Mouse (Mus musculus) heart, embryonic 14.5 days (tissue): ENCODE results near the gene Gm5916. TPM values are rescaled to one million over a fixed set of nuclear protein-coding genes. Genes with fewer than 3 reads are reported as not detected.

ENCODE experiments used
- ATAC-seq: fragments of 200-750 bp; cut with Nextera tagmentation; 2 replicates; pipeline ENCODE4 v1.8.0; 2017; ENCODE audit warnings: low read depth, moderate TSS enrichment; ENCODE audit not compliant: insufficient number of reproducible peaks, insufficient read depth, low FRiP score
- H3K27ac ChIP-seq, 2 experiments: fragments of 200-500 bp in 1 of 2; fragments of 300-500 bp in 1 of 2; sonication (generic) in 1 of 2; replicated peaks in 1 of 2; 2 replicates each; pipeline ENCODE4 v1.5.1; 2012 to 2014; ENCODE audit warnings: low read depth in 2 of 2, low read length in 2 of 2, control low read depth in 1 of 2, mild to moderate bottlenecking in 1 of 2, mixed read lengths in 1 of 2; ENCODE audit not compliant: control insufficient read depth in 1 of 2, insufficient read depth in 1 of 2
- H3K27me3 ChIP-seq: fragments of 300-500 bp; sonication (generic); 2 replicates; pipeline ENCODE4 v1.6.1; 2014; ENCODE audit warnings: mild to moderate bottlenecking, low read length, control low read depth; ENCODE audit not compliant: control insufficient read depth, insufficient read depth
- H3K36me3 ChIP-seq: fragments of 300-500 bp; sonication (generic); 2 replicates; pipeline ENCODE4 v1.6.1; 2014; ENCODE audit warnings: mild to moderate bottlenecking, control low read depth, low read length, mixed read lengths; ENCODE audit not compliant: control insufficient read depth, insufficient read depth
- H3K4me1 ChIP-seq, 2 experiments: fragments of 200-500 bp in 1 of 2; fragments of 300-500 bp in 1 of 2; sonication (generic) in 1 of 2; 2 replicates each; pipeline ENCODE4 v1.6.1; 2012 to 2014; ENCODE audit warnings: low read length in 2 of 2, control low read depth in 1 of 2, mixed read lengths in 1 of 2; ENCODE audit not compliant: control insufficient read depth in 2 of 2, insufficient read depth in 2 of 2
- H3K4me2 ChIP-seq: fragments of 300-500 bp; sonication (generic); 2 replicates; pipeline ENCODE4 v1.6.1; 2014; ENCODE audit warnings: mild to moderate bottlenecking, low read length
- H3K4me3 ChIP-seq, 2 experiments: fragments of 200-500 bp in 1 of 2; fragments of 300-500 bp in 1 of 2; sonication (generic) in 1 of 2; 2 replicates each; pipeline ENCODE4 v1.5.1; 2012 to 2014; ENCODE audit warnings: low read length in 2 of 2, mild to moderate bottlenecking in 2 of 2, control low read depth in 1 of 2, low read depth in 1 of 2, moderate library complexity in 1 of 2; ENCODE audit not compliant: control insufficient read depth in 1 of 2, insufficient read depth in 1 of 2
- H3K9ac ChIP-seq: fragments of 300-500 bp; sonication (generic); 2 replicates; pipeline ENCODE4 v1.6.1; 2014; ENCODE audit warnings: mild to moderate bottlenecking, low read length
- H3K9me3 ChIP-seq: fragments of 300-500 bp; sonication (generic); 2 replicates; pipeline ENCODE4 v1.6.1; 2016; ENCODE audit warnings: low read length, control low read depth; ENCODE audit not compliant: control insufficient read depth
- WGBS: fragments of 180-500 bp; shearing (Covaris S2); extraction: QIAGEN DNeasy Blood & Tissue Kit; methylation state at CpG from one replicate; pipeline ENCODE4 v1.1.7; 2014; 5-methylcytosine and 5-hydroxymethylcytosine counted together
- polyA plus RNA-seq: library from polyadenylated mRNA; unstranded; fragments of >200 nt; fragmentation: Nextera tagmentation; extraction: Ambion mirVana; gene quantifications from 2 replicates; pipeline ENCODE4 v1.2.1, GENCODE M21; 2014

Gene Gm5916
- not detected in 2 replicates for polyA plus RNA-seq

GRCm38 (mm10) chr9:36128679-36129078, at the start of gene Gm5916:
Gene Gm5916 (minus strand): TSS chr9:36128779.
- Histone ChIP-seq H3K36me3 (no peaks in the 10 kb centered on the region), H3K9me3 (no peaks in the 10 kb centered on the region), H3K4me1 (no peaks in the 10 kb centered on the region), H3K9ac (no peak within 1 kb of the TSS), H3K4me2 (no peak within 1 kb of the TSS), H3K27me3 (no peaks in the 10 kb centered on the region), H3K4me3 (no peak within 1 kb of the TSS), H3K27ac (no peak within 1 kb of the TSS)
- WGBS: 48% methylated on average over 1 of the region's 1 CpGs
- ATAC-seq: no peak

Other genes starting within 250 kb of the Gm5916 start
- gene 9230113P08Rik, start 220.4 kb downstream of the Gm5916 start, polyA plus RNA-seq: not detected in 2 replicates